Mouse (Mus musculus) midbrain, embryonic 16.5 days (tissue): ENCODE results near the gene Tmem56. TPM values are rescaled to one million over a fixed set of nuclear protein-coding genes. Genes with fewer than 3 reads are reported as not detected.

Experiments
- ATAC-seq: fragments of 200-750 bp; cut with Nextera tagmentation; 2 replicates; pipeline ENCODE4 v1.8.0; 2017; ENCODE audit warnings: moderate TSS enrichment
- H3K27ac ChIP-seq: fragments of 300-500 bp; sonication (generic); 2 replicates; pipeline ENCODE4 v1.5.1; 2014; ENCODE audit warnings: mild to moderate bottlenecking, low read length, mixed read lengths
- H3K27me3 ChIP-seq: fragments of 300-500 bp; sonication (generic); 2 replicates; pipeline ENCODE4 v1.6.1; 2014; ENCODE audit warnings: low read depth, low read length, mixed read lengths; ENCODE audit not compliant: control insufficient read depth, insufficient read depth
- H3K36me3 ChIP-seq: fragments of 300-500 bp; sonication (generic); 2 replicates; pipeline ENCODE4 v1.6.1; 2014; ENCODE audit warnings: mild to moderate bottlenecking, low read length, moderate library complexity, mixed read lengths; ENCODE audit not compliant: control insufficient read depth, insufficient read depth
- H3K4me1 ChIP-seq: fragments of 300-500 bp; sonication (generic); 2 replicates; pipeline ENCODE4 v1.6.1; 2014; ENCODE audit warnings: mild to moderate bottlenecking, low read length, mixed read lengths; ENCODE audit not compliant: control insufficient read depth, insufficient read depth
- H3K4me2 ChIP-seq: fragments of 300-500 bp; sonication (generic); 2 replicates; pipeline ENCODE4 v1.6.1; 2014; ENCODE audit warnings: mild to moderate bottlenecking, low read length, mixed read lengths
- H3K4me3 ChIP-seq: fragments of 300-500 bp; sonication (generic); 2 replicates; pipeline ENCODE4 v1.5.1; 2014; ENCODE audit warnings: low read depth, mild to moderate bottlenecking, low read length, moderate library complexity, mixed read lengths
- H3K9ac ChIP-seq: fragments of 300-500 bp; sonication (generic); 2 replicates; pipeline ENCODE4 v1.6.1; 2014; ENCODE audit warnings: low read depth, low read length, mixed read lengths
- H3K9me3 ChIP-seq: fragments of 300-500 bp; sonication (generic); replicated peaks from 2 replicates; pipeline ENCODE4 v1.6.1; 2014; ENCODE audit warnings: mild to moderate bottlenecking, low read length, mixed read lengths; ENCODE audit not compliant: control insufficient read depth, poor library complexity, severe bottlenecking
- WGBS: fragments of 180-500 bp; shearing (Covaris S2); extraction: QIAGEN DNeasy Blood & Tissue Kit; methylation state at CpG from one replicate; pipeline ENCODE4 v1.1.7; 2014; 5-methylcytosine and 5-hydroxymethylcytosine counted together
- polyA plus RNA-seq: library from polyadenylated mRNA; unstranded; fragments of >200 nt; fragmentation: Nextera tagmentation; extraction: Ambion mirVana; gene quantifications from 2 replicates; pipeline ENCODE4 v1.2.1, GENCODE M21; 2015

Gene Tmem56
- polyA plus RNA-seq, 1 experiment from 2014 or later = 3.8 TPM

DNA sequence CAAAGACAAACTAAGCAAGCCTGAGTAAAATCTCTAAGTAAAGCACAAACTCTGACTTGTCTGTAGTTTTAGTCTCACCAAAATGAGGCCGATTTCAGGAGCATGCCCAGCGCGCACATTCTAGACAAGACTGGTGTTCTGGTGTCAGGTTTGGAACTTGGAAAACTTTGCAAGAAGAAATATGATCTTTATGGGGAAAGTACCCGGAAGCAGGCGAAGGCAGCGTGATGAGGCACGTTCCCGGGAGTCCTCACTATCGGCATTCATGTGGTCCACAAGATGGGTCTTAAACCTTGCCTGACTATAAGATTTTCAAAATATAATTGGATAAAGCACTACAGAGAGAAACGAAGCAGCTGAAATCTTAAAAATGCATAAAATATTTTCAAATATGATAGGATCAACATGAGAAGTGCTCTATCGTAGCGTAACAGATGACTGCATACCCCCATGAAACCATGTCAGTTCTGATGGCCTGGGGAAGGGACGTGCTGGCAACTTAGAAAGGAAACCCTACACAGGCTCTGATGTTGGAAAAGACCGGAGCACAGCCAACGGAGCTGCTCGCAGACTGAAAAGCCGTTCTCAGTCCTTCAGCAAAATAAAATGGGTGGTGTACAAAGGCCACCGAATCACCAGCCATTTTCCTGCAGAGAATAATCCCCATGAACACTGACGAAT lies 76.6 kb downstream of the Tmem56 start:
- H3K27ac ChIP-seq = no peak overlapping the region
- no peak for ATAC-seq
- 89% methylated on average over 19 of the region's 19 CpGs for WGBS

DNA sequence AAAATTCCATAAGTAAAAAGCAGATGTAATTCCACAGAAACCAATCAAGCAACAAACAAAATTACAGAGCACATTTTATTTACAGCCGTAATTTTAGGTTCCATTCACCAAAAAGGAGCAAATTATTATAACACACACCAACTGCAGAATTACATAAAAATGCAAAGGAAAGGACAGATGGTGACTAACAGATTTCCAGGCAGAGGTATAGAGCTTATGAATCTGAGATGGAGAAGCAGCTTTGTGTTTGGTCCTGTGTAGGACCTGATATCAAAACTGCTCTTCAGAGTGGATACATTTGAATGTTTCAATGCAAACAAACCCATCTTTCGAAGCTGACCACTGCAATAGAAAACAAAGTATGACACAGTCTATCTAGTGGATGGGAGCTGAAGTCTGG lies 80.3 kb downstream of the Tmem56 start:
- H3K9me3 ChIP-seq = no peaks in the 10 kb centered on the region
- H3K4me2 ChIP-seq = no peak overlapping the region
- WGBS = 85% methylated on average over 2 of the region's 2 CpGs
- no peaks in the 10 kb centered on the region for H3K4me1 ChIP-seq
- H3K27ac ChIP-seq = no peak overlapping the region
- H3K27me3 ChIP-seq = no peaks in the 10 kb centered on the region
- H3K4me3 ChIP-seq = no peak overlapping the region
- no peaks in the 10 kb centered on the region for H3K36me3 ChIP-seq
- no peak for ATAC-seq
- H3K9ac ChIP-seq = no peak overlapping the region

More for the DNA sequence above, 76.6 kb downstream of the Tmem56 start:
- H3K27me3 ChIP-seq = no peaks in the 10 kb centered on the region
- H3K36me3 ChIP-seq = 0 out of 2 replicates have a peak, but pooled peaks cover 4% of the 10 kb centered on the region
- no peaks in the 10 kb centered on the region for H3K4me1 ChIP-seq
- H3K4me2 ChIP-seq = no peak overlapping the region
- no peak overlapping the region for H3K4me3 ChIP-seq
- no peak overlapping the region for H3K9ac ChIP-seq
- no peaks in the 10 kb centered on the region for H3K9me3 ChIP-seq

DNA sequence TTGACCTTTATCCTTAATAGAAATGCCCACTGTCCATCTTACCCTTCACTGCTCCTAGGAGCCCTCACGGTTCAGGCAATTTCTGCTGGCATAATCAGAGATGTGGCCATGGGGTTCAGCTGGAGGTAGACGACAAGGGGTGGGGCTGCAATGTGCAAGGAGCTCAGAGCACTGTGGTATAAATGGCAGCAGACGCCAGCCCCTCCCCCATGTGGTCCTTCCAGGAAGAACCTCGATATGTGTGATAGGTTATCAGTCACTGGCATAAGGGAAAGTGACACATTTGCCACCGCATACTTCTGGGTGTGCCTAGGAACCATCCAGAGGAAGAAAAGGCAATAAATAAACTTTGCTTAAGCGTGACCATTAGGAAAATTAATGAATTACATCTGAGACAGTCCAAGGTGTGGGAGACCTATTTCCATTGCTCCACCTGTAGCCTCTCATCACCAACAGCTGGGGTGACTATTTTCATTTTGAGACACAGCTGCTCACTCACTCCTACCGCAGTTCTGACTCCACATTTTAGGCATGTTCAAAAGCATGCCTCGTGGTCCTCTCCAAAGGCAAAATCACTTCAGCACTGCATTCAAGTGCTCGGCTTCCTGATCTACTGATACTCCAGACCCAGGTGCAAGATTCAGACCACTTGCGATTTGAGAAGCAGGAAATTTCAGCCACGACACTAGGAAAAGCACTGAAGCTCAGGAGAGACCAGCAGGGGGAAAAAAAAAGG lies 81.7 kb downstream of the Tmem56 start:
- 56% methylated on average over 11 of the region's 11 CpGs for WGBS
- H3K4me1 ChIP-seq = no peaks in the 10 kb centered on the region
- no peaks in the 10 kb centered on the region for H3K27me3 ChIP-seq
- no peak overlapping the region for H3K4me2 ChIP-seq
- no peak overlapping the region for H3K4me3 ChIP-seq
- H3K36me3 ChIP-seq = no peaks in the 10 kb centered on the region
- H3K9ac ChIP-seq = no peak overlapping the region
- no peaks in the 10 kb centered on the region for H3K9me3 ChIP-seq
- no peak overlapping the region for H3K27ac ChIP-seq
- ATAC-seq = no peak

DNA sequence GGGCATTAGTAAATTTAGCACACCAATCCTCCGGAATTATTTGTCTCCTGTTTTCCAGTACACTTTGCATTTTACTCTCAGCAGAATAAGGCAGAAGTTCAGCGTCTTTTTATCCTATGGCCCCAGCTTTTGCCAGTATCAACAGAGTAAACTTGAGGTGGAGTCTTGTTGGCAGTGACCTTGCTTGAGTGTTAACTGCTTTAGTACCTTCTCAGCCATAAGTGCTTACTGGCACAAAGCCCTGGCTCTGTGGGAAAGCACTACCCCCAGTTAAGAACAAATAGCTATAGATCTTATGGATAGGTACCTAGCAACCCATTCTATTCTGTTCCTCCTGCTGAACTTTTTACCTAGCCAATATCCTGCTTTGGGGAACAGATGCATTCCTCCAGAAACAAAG lies 93.7 kb downstream of the Tmem56 start:
- no peaks in the 10 kb centered on the region for H3K36me3 ChIP-seq
- WGBS = 89% methylated on average over 2 of the region's 2 CpGs
- no peak overlapping the region for H3K9ac ChIP-seq
- H3K4me1 ChIP-seq = no peaks in the 10 kb centered on the region
- H3K4me3 ChIP-seq = no peak overlapping the region
- ATAC-seq = no peak
- no peak overlapping the region for H3K4me2 ChIP-seq
- H3K27me3 ChIP-seq = no peaks in the 10 kb centered on the region
- H3K9me3 ChIP-seq = no peaks in the 10 kb centered on the region
- H3K27ac ChIP-seq = no peak overlapping the region

DNA sequence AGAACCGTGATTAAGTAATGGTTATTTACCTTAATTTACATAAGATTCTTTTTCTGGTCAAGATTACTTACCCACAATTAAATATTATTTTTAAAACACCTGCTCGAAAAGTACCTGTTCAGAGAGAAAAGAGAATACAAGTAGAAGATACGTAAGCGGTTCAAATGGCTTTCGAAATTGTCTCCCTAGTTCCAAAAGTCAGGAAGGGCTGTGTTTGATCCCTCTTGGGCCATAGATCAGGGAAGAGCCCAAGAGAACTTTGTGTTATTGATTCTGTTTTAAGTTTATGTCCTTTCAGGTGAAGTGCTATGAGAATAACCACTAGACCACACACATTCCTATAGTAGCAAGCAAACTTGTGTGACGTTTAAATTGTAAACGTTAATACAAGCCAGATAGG lies 95.4 kb downstream of the Tmem56 start:
- no peaks in the 10 kb centered on the region for H3K27me3 ChIP-seq
- no peak overlapping the region for H3K4me3 ChIP-seq
- H3K36me3 ChIP-seq = no peaks in the 10 kb centered on the region
- no peak for ATAC-seq
- no peak overlapping the region for H3K4me2 ChIP-seq
- WGBS = 92% methylated on average over 7 of the region's 7 CpGs
- no peaks in the 10 kb centered on the region for H3K4me1 ChIP-seq
- no peaks in the 10 kb centered on the region for H3K9me3 ChIP-seq
- no peak overlapping the region for H3K9ac ChIP-seq
- no peak overlapping the region for H3K27ac ChIP-seq

DNA sequence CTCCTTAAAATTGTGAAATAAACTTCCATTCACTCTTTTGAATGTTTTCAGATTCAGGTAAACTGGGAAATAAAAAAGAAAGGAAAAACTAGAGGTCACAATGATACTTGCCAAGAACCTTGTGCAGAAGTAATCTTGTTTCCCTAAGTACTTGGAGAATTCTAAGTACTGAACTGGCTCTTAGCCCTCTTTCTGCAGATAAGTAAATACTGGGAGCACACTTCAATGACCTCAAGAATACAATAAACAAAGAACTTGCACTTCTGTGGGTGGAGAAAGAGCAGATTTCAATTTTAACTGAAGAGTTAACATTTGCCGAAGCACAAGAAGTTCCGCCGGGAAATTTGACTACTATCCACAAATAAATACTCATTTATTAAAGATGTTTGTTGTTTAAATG lies 96.0 kb downstream of the Tmem56 start:
- WGBS = 81% methylated on average over 3 of the region's 3 CpGs

DNA sequence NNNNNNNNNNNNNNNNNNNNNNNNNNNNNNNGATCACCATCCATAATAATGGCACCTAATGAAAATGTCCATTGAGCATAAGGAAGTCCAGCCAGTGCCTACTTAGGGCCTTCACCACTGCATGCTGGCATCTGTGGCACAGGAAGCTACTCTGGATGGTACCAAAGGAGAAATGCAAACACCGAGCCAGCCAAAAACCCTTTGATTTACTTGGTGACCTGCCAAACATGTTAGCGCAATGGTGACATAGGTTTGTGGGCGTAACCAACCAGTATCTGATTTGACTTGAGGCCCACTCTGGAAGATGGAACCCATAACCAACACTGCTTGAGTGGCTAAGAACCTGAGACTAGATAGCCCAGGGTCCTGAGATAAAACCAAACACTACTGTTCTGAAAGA lies 97.7 kb downstream of the Tmem56 start:
- no peaks in the 10 kb centered on the region for H3K36me3 ChIP-seq
- H3K27ac ChIP-seq = no peak overlapping the region
- no peaks in the 10 kb centered on the region for H3K4me1 ChIP-seq
- H3K27me3 ChIP-seq = no peaks in the 10 kb centered on the region
- ATAC-seq = no peak
- WGBS = 93% methylated on average over 3 of the region's 3 CpGs
- no peaks in the 10 kb centered on the region for H3K9me3 ChIP-seq
- no peak overlapping the region for H3K4me2 ChIP-seq
- H3K4me3 ChIP-seq = no peak overlapping the region
- H3K9ac ChIP-seq = no peak overlapping the region

More for the DNA sequence above, 96.0 kb downstream of the Tmem56 start:
- H3K27ac ChIP-seq = no peak overlapping the region
- no peak overlapping the region for H3K4me3 ChIP-seq
- no peak overlapping the region for H3K9ac ChIP-seq
- no peaks in the 10 kb centered on the region for H3K27me3 ChIP-seq
- no peak for ATAC-seq
- no peaks in the 10 kb centered on the region for H3K36me3 ChIP-seq
- H3K4me1 ChIP-seq = no peaks in the 10 kb centered on the region
- no peaks in the 10 kb centered on the region for H3K9me3 ChIP-seq
- H3K4me2 ChIP-seq = no peak overlapping the region

DNA sequence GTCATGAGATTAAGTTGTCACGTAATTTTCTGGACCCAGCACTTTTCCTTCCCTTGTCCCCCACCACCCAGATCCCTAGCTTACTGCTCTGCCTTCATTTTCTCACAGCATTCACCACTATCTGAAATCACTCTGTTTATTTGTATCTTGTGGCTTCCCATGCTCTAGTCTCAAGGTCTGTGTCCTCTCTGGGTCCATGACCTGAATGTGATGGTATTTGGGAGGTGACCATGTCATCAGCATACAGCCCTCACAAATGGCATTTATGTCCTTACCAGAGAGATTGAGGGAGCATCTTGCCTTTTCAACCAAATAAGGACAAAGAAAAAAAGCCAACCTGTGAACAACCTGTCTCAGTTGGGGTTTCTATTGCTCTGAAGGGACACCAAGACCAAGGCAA lies 106.9 kb downstream of the Tmem56 start:
- no peak overlapping the region for H3K9ac ChIP-seq
- 97% methylated on average over 1 of the region's 1 CpGs for WGBS
- ATAC-seq = no peak

DNA sequence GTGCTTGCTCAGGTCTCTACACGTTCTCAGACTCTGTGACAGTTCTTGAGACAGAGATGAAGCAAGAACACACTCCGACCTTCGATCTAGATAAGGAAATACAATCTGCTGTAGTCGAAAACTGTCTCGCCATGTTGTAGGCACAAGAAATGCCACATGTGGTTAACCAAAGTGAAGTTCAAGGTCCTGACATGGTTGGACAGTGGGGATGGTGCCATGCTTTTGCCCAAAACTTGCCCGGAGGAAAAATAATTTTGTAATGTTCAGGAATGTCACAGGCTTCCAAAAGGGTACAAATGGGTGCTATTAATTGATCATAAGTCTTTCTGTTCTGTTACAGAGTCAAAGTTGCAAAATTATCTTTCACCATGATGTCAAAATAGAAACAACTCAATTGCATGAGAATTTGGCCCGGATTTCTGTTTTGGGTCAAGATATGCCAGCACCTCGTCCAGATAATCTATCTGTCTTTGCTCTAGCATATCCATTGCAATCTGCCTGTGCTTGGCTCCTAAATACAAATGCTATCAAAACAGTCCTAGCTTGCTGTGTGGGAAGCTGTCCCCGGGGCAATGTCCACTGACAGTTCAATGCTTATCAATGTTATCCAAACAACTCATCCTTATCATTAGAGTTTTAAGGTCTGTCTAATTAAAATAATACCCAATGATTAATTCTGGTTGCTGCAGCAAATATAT lies 108.5 kb downstream of the Tmem56 start:
- H3K9ac ChIP-seq = no peak overlapping the region
- no peak overlapping the region for H3K27ac ChIP-seq
- no peak for ATAC-seq
- no peak overlapping the region for H3K4me3 ChIP-seq
- no peak overlapping the region for H3K4me2 ChIP-seq
- no peaks in the 10 kb centered on the region for H3K36me3 ChIP-seq
- 80% methylated on average over 9 of the region's 9 CpGs for WGBS
- H3K27me3 ChIP-seq = no peaks in the 10 kb centered on the region
- H3K4me1 ChIP-seq = no peaks in the 10 kb centered on the region
- no peaks in the 10 kb centered on the region for H3K9me3 ChIP-seq

More for the DNA sequence above, 106.9 kb downstream of the Tmem56 start:
- no peaks in the 10 kb centered on the region for H3K27me3 ChIP-seq
- H3K4me3 ChIP-seq = no peak overlapping the region
- no peak overlapping the region for H3K4me2 ChIP-seq
- H3K9me3 ChIP-seq = no peaks in the 10 kb centered on the region
- H3K4me1 ChIP-seq = no peaks in the 10 kb centered on the region
- no peaks in the 10 kb centered on the region for H3K36me3 ChIP-seq
- no peak overlapping the region for H3K27ac ChIP-seq
